Mouse (Mus musculus): ENCODE measurements around the gene Cfap299. TPM values are rescaled to one million over a fixed set of nuclear protein-coding genes. Genes with fewer than 3 reads are reported as not detected.

Gene Cfap299
- polyA plus RNA-seq, 1 experiment = not detected

DNA sequence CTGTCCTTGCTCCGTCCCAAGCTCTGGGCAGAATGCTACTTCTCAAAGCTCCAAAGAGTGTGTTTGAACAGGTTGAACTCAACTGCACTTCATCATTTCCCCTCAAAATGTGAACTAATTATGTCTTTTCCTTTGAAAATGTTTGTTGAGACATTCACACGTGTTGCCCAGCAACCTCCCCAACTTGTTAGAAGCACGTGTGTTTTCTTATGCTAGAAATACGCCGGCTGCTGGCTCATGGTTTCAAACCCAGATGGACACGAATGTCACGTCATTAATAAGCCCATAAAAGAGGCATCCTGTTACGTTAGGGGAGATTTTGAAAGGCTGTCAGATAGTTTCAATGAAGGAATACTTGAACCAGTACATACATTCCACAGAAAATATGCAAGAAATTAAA, 367.2 kb downstream of the Cfap299 start:
- no peaks in the 10 kb centered on the region for H3K4me1 ChIP-seq (ENCODE audit: control insufficient read depth, insufficient read depth, low read length)
- no peak overlapping the region for H3K4me3 ChIP-seq (ENCODE audit: insufficient read depth, low read length)
- TF ChIP-seq POLR2A (IDR thresholded peaks at IDR 0.05; ENCODE audit: borderline replicate concordance, low read depth, low read length) = no peak
- TF ChIP-seq CTCF (IDR thresholded peaks at IDR 0.05; ENCODE audit: low read depth, low read length) = no peak
- H3K27ac ChIP-seq (ENCODE audit: insufficient read depth, low read depth, low read length) = no peak overlapping the region

- no peaks in the 10 kb centered on the region for H3K4me1 ChIP-seq (ENCODE audit: control insufficient read depth, insufficient read depth, low read length)
- TF ChIP-seq CTCF (IDR thresholded peaks at IDR 0.05; ENCODE audit: low read depth, low read length) (no peak), POLR2A (IDR thresholded peaks at IDR 0.05; ENCODE audit: borderline replicate concordance, low read depth, low read length) (no peak)
- H3K27ac ChIP-seq (ENCODE audit: insufficient read depth, low read depth, low read length) = no peak overlapping the region
- H3K4me3 ChIP-seq (ENCODE audit: insufficient read depth, low read length) = no peak overlapping the region
Observed at GRCm38 (mm10) chr5:98703963-98704362, 374.9 kb downstream of the Cfap299 start.

GRCm38 (mm10) chr5:98706597-98706996, 377.5 kb downstream of the Cfap299 start:
- Histone ChIP-seq H3K27ac (ENCODE audit: insufficient read depth, low read depth, low read length) (no peak overlapping the region), H3K4me1 (ENCODE audit: control insufficient read depth, insufficient read depth, low read length) (no peaks in the 10 kb centered on the region), H3K4me3 (ENCODE audit: insufficient read depth, low read length) (no peak overlapping the region)
- TF ChIP-seq POLR2A (IDR thresholded peaks at IDR 0.05; ENCODE audit: borderline replicate concordance, low read depth, low read length) (no peak), CTCF (IDR thresholded peaks at IDR 0.05; ENCODE audit: low read depth, low read length) (no peak)

GRCm38 (mm10) chr5:98715392-98715791, 386.3 kb downstream of the Cfap299 start:
- TF ChIP-seq POLR2A (IDR thresholded peaks at IDR 0.05; ENCODE audit: borderline replicate concordance, low read depth, low read length) (no peak), CTCF (IDR thresholded peaks at IDR 0.05; ENCODE audit: low read depth, low read length) (no peak)
- Histone ChIP-seq H3K27ac (ENCODE audit: insufficient read depth, low read depth, low read length) (no peak overlapping the region), H3K4me1 (ENCODE audit: control insufficient read depth, insufficient read depth, low read length) (no peaks in the 10 kb centered on the region), H3K4me3 (ENCODE audit: insufficient read depth, low read length) (no peak overlapping the region)

GRCm38 (mm10) chr5:98732157-98733009, 403.3 kb downstream of the Cfap299 start:
- no peaks in the 10 kb centered on the region for H3K4me1 ChIP-seq (ENCODE audit: control insufficient read depth, insufficient read depth, low read length)
- H3K27ac ChIP-seq (ENCODE audit: insufficient read depth, low read depth, low read length) = no peak overlapping the region
- H3K4me3 ChIP-seq (ENCODE audit: insufficient read depth, low read length) = no peak overlapping the region
- TF ChIP-seq CTCF (IDR thresholded peaks at IDR 0.05; ENCODE audit: low read depth, low read length) (no peak), POLR2A (IDR thresholded peaks at IDR 0.05; ENCODE audit: borderline replicate concordance, low read depth, low read length) (no peak)

- TF ChIP-seq CTCF (IDR thresholded peaks at IDR 0.05; ENCODE audit: low read depth, low read length) (no peak), POLR2A (IDR thresholded peaks at IDR 0.05; ENCODE audit: borderline replicate concordance, low read depth, low read length) (no peak)
- no peaks in the 10 kb centered on the region for H3K4me1 ChIP-seq (ENCODE audit: control insufficient read depth, insufficient read depth, low read length)
- H3K4me3 ChIP-seq (ENCODE audit: insufficient read depth, low read length) = no peak overlapping the region
Observed at GRCm38 (mm10) chr5:98733010-98733399, 403.9 kb downstream of the Cfap299 start.

GRCm38 (mm10) chr5:98761858-98762652, 433.0 kb downstream of the Cfap299 start:
- H3K4me3 ChIP-seq (ENCODE audit: insufficient read depth, low read length) = no peak overlapping the region
- no peak for TF ChIP-seq CTCF (IDR thresholded peaks at IDR 0.05; ENCODE audit: low read depth, low read length)
- TF ChIP-seq POLR2A (IDR thresholded peaks at IDR 0.05; ENCODE audit: borderline replicate concordance, low read depth, low read length) = no peak
- no peaks in the 10 kb centered on the region for H3K4me1 ChIP-seq (ENCODE audit: control insufficient read depth, insufficient read depth, low read length)
- H3K27ac ChIP-seq (ENCODE audit: insufficient read depth, low read depth, low read length) = no peak overlapping the region

More at GRCm38 (mm10) chr5:98733010-98733399, 403.9 kb downstream of the Cfap299 start:
- H3K27ac ChIP-seq (ENCODE audit: insufficient read depth, low read depth, low read length) = no peak overlapping the region

- Histone ChIP-seq H3K27ac (ENCODE audit: insufficient read depth, low read depth, low read length) (no peak overlapping the region), H3K4me1 (ENCODE audit: control insufficient read depth, insufficient read depth, low read length) (no peaks in the 10 kb centered on the region)
- TF ChIP-seq CTCF (IDR thresholded peaks at IDR 0.05; ENCODE audit: low read depth, low read length) = no peak
- TF ChIP-seq POLR2A (IDR thresholded peaks at IDR 0.05; ENCODE audit: borderline replicate concordance, low read depth, low read length) = no peak
Observed at GRCm38 (mm10) chr5:98778588-98778987, 449.5 kb downstream of the Cfap299 start.

GRCm38 (mm10) chr5:98782066-98782465, 453.0 kb downstream of the Cfap299 start:
- no peak for TF ChIP-seq CTCF (IDR thresholded peaks at IDR 0.05; ENCODE audit: low read depth, low read length)
- no peak for TF ChIP-seq POLR2A (IDR thresholded peaks at IDR 0.05; ENCODE audit: borderline replicate concordance, low read depth, low read length)
- Histone ChIP-seq H3K4me1 (ENCODE audit: control insufficient read depth, insufficient read depth, low read length) (no peaks in the 10 kb centered on the region), H3K27ac (ENCODE audit: insufficient read depth, low read depth, low read length) (no peak overlapping the region), H3K4me3 (ENCODE audit: insufficient read depth, low read length) (no peak overlapping the region)

More at GRCm38 (mm10) chr5:98778588-98778987, 449.5 kb downstream of the Cfap299 start:
- no peak overlapping the region for H3K4me3 ChIP-seq (ENCODE audit: insufficient read depth, low read length)

GRCm38 (mm10) chr5:98787735-98788134, 458.6 kb downstream of the Cfap299 start:
- Histone ChIP-seq H3K4me3 (ENCODE audit: insufficient read depth, low read length) (no peak overlapping the region), H3K4me1 (ENCODE audit: control insufficient read depth, insufficient read depth, low read length) (no peaks in the 10 kb centered on the region), H3K27ac (ENCODE audit: insufficient read depth, low read depth, low read length) (no peak overlapping the region)
- no peak for TF ChIP-seq POLR2A (IDR thresholded peaks at IDR 0.05; ENCODE audit: borderline replicate concordance, low read depth, low read length)
- no peak for TF ChIP-seq CTCF (IDR thresholded peaks at IDR 0.05; ENCODE audit: low read depth, low read length)
